Mouse (Mus musculus) megakaryocyte progenitor cell, adult 5-6 weeks (primary cell): ENCODE results near the gene Olfr1130. TPM values are rescaled to one million over a fixed set of nuclear protein-coding genes. Genes with fewer than 3 reads are reported as not detected.
"Not testable (repeated sequence)": the region's sequence is repeated elsewhere in the genome, so short reads cannot be mapped to it uniquely, and the experiment has no call there.

Source experiments
- ATAC-seq: replicated peaks from 2 replicates; pipeline ENCODE4 v1.8.0; 2016; ENCODE audit warnings: mild to moderate bottlenecking, moderate TSS enrichment, inconsistent platforms; ENCODE audit not compliant: poor library complexity
- total RNA-seq, 2 experiments: library from RNA; stranded (forward) in 1 of 2; stranded (reverse) in 1 of 2; fragments of 157-497, 149-512 nt in 1 of 2; fragments of 200-1000 nt in 1 of 2; gene quantifications; 2 replicates each; pipeline versions ENCODE4 v1.2.3 to v1.2.4; 2015 to 2017

Gene Olfr1130
- total RNA-seq (2015) (not detected in 2 replicates), total RNA-seq (2017) (not detected in 2 replicates)

GRCm38 (mm10) chr2:87605912-87606311, at the start of gene Olfr1130:
Gene Olfr1130 (plus strand): TSS chr2:87606212.
- ATAC-seq: not testable (repeated sequence)

- not testable (repeated sequence) for ATAC-seq
Measured at GRCm38 (mm10) chr2:87573602-87574001, 32.4 kb upstream of the Olfr1130 start, which contains the start of gene Olfr1129. Gene Olfr1129 (plus strand): TSS chr2:87573902.

DNA sequence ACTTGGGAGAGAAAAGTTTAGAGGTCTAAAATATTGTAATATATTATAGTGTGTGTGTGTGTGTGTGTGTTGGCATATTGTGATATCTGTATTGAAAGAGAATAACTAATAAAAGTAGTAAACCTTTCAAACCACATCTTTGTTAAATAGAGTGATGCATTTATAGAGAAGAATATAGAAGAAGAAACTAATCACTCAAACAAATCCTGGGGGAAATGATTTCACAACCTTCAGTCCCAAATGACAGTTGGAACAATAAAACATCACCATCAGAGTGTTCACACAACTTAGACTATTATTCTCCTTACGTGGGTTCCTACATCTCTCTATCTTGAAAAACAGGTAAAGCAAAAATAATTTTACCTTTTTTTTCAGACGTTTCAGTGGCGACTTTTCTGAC, 20.8 kb downstream of the Olfr1130 start, which contains the start of gene Olfr1131:
Gene Olfr1131, plus strand, starts transcription at position 301 of the 400 bp plus-strand sequence.
- ATAC-seq: no peak

- ATAC-seq: no peak
Measured at GRCm38 (mm10) chr2:87637435-87637834, 31.4 kb downstream of the Olfr1130 start, which contains the start of gene Olfr1132. Gene Olfr1132 (minus strand): TSS chr2:87637535.

- no peak for ATAC-seq
Measured at GRCm38 (mm10) chr2:87642441-87642840, 36.4 kb downstream of the Olfr1130 start.

- no peak for ATAC-seq
Measured at GRCm38 (mm10) chr2:87647274-87647673, 41.3 kb downstream of the Olfr1130 start, which contains the start of gene Olfr1133. Gene Olfr1133 (minus strand): TSS chr2:87647374.

DNA sequence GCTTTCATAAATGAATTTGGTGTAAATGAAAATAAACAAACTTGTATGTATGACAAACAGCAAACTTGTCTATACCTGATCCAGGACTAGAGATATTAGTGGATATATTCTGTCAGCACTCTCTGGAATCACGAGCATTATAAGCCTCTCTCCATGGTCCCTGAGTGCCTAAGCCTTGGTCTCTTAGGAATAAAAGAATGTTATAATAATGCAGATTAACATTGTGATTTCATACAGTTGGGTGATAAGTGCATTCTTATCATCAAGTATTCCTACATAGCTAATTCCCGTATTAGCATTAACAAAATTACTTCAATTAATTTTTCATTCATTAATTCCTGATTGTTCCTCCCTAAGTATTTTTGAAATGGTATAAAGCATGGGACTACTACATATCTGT, 52.3 kb downstream of the Olfr1130 start, which contains the start of gene Olfr1134:
Gene Olfr1134, minus strand, starts transcription at position 101 of the 400 bp plus-strand sequence.
- ATAC-seq: no peak

Other genes with a start within 250 kb of the Olfr1130 start
- gene Olfr1121, start 236.3 kb upstream of the Olfr1130 start, total RNA-seq (2015): not detected in 2 replicates
- gene Olfr1121, start 236.3 kb upstream of the Olfr1130 start, total RNA-seq (2017): not detected in 2 replicates
- not detected in 2 replicates for gene Olfr1122, start 220.4 kb upstream of the Olfr1130 start, total RNA-seq (2015)
- not detected in 2 replicates for gene Olfr1122, start 220.4 kb upstream of the Olfr1130 start, total RNA-seq (2017)
- gene Olfr1123, start 189.6 kb upstream of the Olfr1130 start, total RNA-seq (2015): not detected in 2 replicates
- not detected in 2 replicates for gene Olfr1123, start 189.6 kb upstream of the Olfr1130 start, total RNA-seq (2017)
- gene Olfr1124, start 175.9 kb upstream of the Olfr1130 start, total RNA-seq (2015): not detected in 2 replicates
- gene Olfr1124, start 175.9 kb upstream of the Olfr1130 start, total RNA-seq (2017): not detected in 2 replicates
- not detected in 2 replicates for gene Olfr1126, start 152.2 kb upstream of the Olfr1130 start, total RNA-seq (2015)
- gene Olfr1126, start 152.2 kb upstream of the Olfr1130 start, total RNA-seq (2017): not detected in 2 replicates
- gene Pramel7, start 109.1 kb upstream of the Olfr1130 start, total RNA-seq (2015): not detected in 2 replicates
- not detected in 2 replicates for gene Pramel7, start 109.1 kb upstream of the Olfr1130 start, total RNA-seq (2017)
- not detected in 2 replicates for gene Pramel6, start 99.6 kb upstream of the Olfr1130 start, total RNA-seq (2015)
- not detected in 2 replicates for gene Pramel6, start 99.6 kb upstream of the Olfr1130 start, total RNA-seq (2017)
- gene Olfr153, start 74.4 kb upstream of the Olfr1130 start, total RNA-seq (2015): not detected in 2 replicates
- gene Olfr153, start 74.4 kb upstream of the Olfr1130 start, total RNA-seq (2017): not detected in 2 replicates
- gene Olfr1128, start 60.7 kb upstream of the Olfr1130 start, total RNA-seq (2015): not detected in 2 replicates
- not detected in 2 replicates for gene Olfr1128, start 60.7 kb upstream of the Olfr1130 start, total RNA-seq (2017)
- not detected in 2 replicates for gene Olfr1129, start 32.3 kb upstream of the Olfr1130 start, total RNA-seq (2015)
- gene Olfr1129, start 32.3 kb upstream of the Olfr1130 start, total RNA-seq (2017): not detected in 2 replicates
- gene Olfr1131, start 20.9 kb downstream of the Olfr1130 start, total RNA-seq (2015): not detected in 2 replicates
- not detected in 2 replicates for gene Olfr1131, start 20.9 kb downstream of the Olfr1130 start, total RNA-seq (2017)
- gene Olfr1132, start 31.3 kb downstream of the Olfr1130 start, total RNA-seq (2015): not detected in 2 replicates
- not detected in 2 replicates for gene Olfr1132, start 31.3 kb downstream of the Olfr1130 start, total RNA-seq (2017)
- gene Olfr1133, start 41.2 kb downstream of the Olfr1130 start, total RNA-seq (2015): not detected in 2 replicates
- gene Olfr1133, start 41.2 kb downstream of the Olfr1130 start, total RNA-seq (2017): not detected in 2 replicates
- gene Olfr1134, start 52.2 kb downstream of the Olfr1130 start, total RNA-seq (2015): not detected in 2 replicates
- gene Olfr1134, start 52.2 kb downstream of the Olfr1130 start, total RNA-seq (2017): not detected in 2 replicates
- not detected in 2 replicates for gene Olfr1135, start 67.5 kb downstream of the Olfr1130 start, total RNA-seq (2015)
- gene Olfr1135, start 67.5 kb downstream of the Olfr1130 start, total RNA-seq (2017): not detected in 2 replicates
- not detected in 2 replicates for gene Olfr1136, start 87.7 kb downstream of the Olfr1130 start, total RNA-seq (2015)
- not detected in 2 replicates for gene Olfr1136, start 87.7 kb downstream of the Olfr1130 start, total RNA-seq (2017)
- not detected in 2 replicates for gene Olfr1137, start 107.0 kb downstream of the Olfr1130 start, total RNA-seq (2015)
- not detected in 2 replicates for gene Olfr1137, start 107.0 kb downstream of the Olfr1130 start, total RNA-seq (2017)
- gene Olfr1138, start 133.8 kb downstream of the Olfr1130 start, total RNA-seq (2015): not detected in 2 replicates
- gene Olfr1138, start 133.8 kb downstream of the Olfr1130 start, total RNA-seq (2017): not detected in 2 replicates
- not detected in 2 replicates for gene Olfr1140, start 137.5 kb downstream of the Olfr1130 start, total RNA-seq (2015)
- gene Olfr1140, start 137.5 kb downstream of the Olfr1130 start, total RNA-seq (2017): not detected in 2 replicates
- gene Olfr1141, start 147.8 kb downstream of the Olfr1130 start, total RNA-seq (2015): not detected in 2 replicates
- gene Olfr1141, start 147.8 kb downstream of the Olfr1130 start, total RNA-seq (2017): not detected in 2 replicates
- not detected in 2 replicates for gene Olfr152, start 173.3 kb downstream of the Olfr1130 start, total RNA-seq (2015)
- gene Olfr152, start 173.3 kb downstream of the Olfr1130 start, total RNA-seq (2017): not detected in 2 replicates
- not detected in 2 replicates for gene Olfr1143, start 194.4 kb downstream of the Olfr1130 start, total RNA-seq (2015)
- not detected in 2 replicates for gene Olfr1143, start 194.4 kb downstream of the Olfr1130 start, total RNA-seq (2017)
- gene Olfr1145, start 203.6 kb downstream of the Olfr1130 start, total RNA-seq (2015): not detected in 2 replicates
- not detected in 2 replicates for gene Olfr1145, start 203.6 kb downstream of the Olfr1130 start, total RNA-seq (2017)
- gene Olfr1148, start 224.3 kb downstream of the Olfr1130 start, total RNA-seq (2015): not detected in 2 replicates
- gene Olfr1148, start 224.3 kb downstream of the Olfr1130 start, total RNA-seq (2017): not detected in 2 replicates
- gene Olfr1150-ps1, start 237.8 kb downstream of the Olfr1130 start, total RNA-seq (2015): not detected in 2 replicates
- gene Olfr1150-ps1, start 237.8 kb downstream of the Olfr1130 start, total RNA-seq (2017): not detected in 2 replicates
- not detected in 2 replicates for gene Olfr1151, start 249.7 kb downstream of the Olfr1130 start, total RNA-seq (2015)
- gene Olfr1151, start 249.7 kb downstream of the Olfr1130 start, total RNA-seq (2017): not detected in 2 replicates